Mouse (Mus musculus) liver, embryonic 16.5 days (tissue): ENCODE measurements at regions not wholly inside any gene's neighbourhood (a gene's known extent, or its start where the extent isn't known, plus 50 kb on each side); places are given as distances from the start of the nearest gene placed in this dataset.

Experiments used
- ATAC-seq: fragments of 200-750 bp; cut with Nextera tagmentation; 2 replicates; pipeline ENCODE4 v1.8.0; 2017; ENCODE audit warnings: low read depth, mild to moderate bottlenecking, moderate number of reproducible peaks, moderate library complexity
- H3K27ac ChIP-seq: fragments of 300-500 bp; sonication (generic); 2 replicates; pipeline ENCODE4 v1.5.1; 2014; ENCODE audit warnings: mild to moderate bottlenecking, low read length
- H3K27me3 ChIP-seq: fragments of 300-500 bp; sonication (generic); 2 replicates; pipeline ENCODE4 v1.6.1; 2014; ENCODE audit warnings: low read depth, low read length, mixed read lengths; ENCODE audit not compliant: control insufficient read depth, insufficient read depth
- H3K36me3 ChIP-seq: fragments of 300-500 bp; sonication (generic); 2 replicates; pipeline ENCODE4 v1.6.1; 2014; ENCODE audit warnings: mild to moderate bottlenecking; ENCODE audit not compliant: control insufficient read depth, insufficient read depth
- H3K4me1 ChIP-seq: fragments of 300-500 bp; sonication (generic); 2 replicates; pipeline ENCODE4 v1.6.1; 2014; ENCODE audit warnings: low read depth, low read length, mixed read lengths; ENCODE audit not compliant: control insufficient read depth
- H3K4me2 ChIP-seq: fragments of 300-500 bp; sonication (generic); 2 replicates; pipeline ENCODE4 v1.6.1; 2014; ENCODE audit warnings: low read depth, low read length, mixed read lengths
- H3K4me3 ChIP-seq: fragments of 300-500 bp; sonication (generic); 2 replicates; pipeline ENCODE4 v1.5.1; 2014; ENCODE audit warnings: low read depth, mild to moderate bottlenecking, low read length
- H3K9ac ChIP-seq: fragments of 300-500 bp; sonication (generic); 2 replicates; pipeline ENCODE4 v1.6.1; 2014; ENCODE audit warnings: low read depth, low read length
- H3K9me3 ChIP-seq: fragments of 300-500 bp; sonication (generic); replicated peaks from 2 replicates; pipeline ENCODE4 v1.6.1; 2016; ENCODE audit warnings: low read length; ENCODE audit not compliant: control insufficient read depth
- WGBS: fragments of 180-500 bp; shearing (Covaris S2); extraction: QIAGEN DNeasy Blood & Tissue Kit; methylation state at CpG from one replicate; pipeline ENCODE4 v1.1.7; 2014; ENCODE audit not compliant: insufficient replicate concordance; 5-methylcytosine and 5-hydroxymethylcytosine counted together

DNA sequence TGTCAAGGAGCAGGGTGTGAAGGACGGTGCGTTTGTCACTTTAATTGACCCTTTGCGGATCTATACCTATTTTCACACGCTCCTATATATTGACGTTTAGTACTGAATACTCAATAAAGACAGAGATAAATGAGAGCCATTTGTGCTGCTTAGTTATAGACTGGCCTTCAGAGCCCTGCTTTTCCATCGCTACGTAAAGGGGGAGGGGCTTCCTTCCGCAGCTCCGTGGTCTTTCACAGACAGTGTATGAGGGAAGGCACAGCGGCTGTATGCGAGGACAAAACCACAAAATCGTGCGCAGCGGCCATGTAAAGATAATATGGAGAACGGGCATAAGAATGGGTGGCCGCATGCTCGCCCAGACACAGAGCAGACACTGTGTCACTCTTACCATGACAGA lies 58.4 kb upstream of the Pced1b start:
- H3K27me3 ChIP-seq = no peaks in the 10 kb centered on the region
- H3K4me2 ChIP-seq = no peak overlapping the region
- ATAC-seq = no peak
- no peak overlapping the region for H3K27ac ChIP-seq
- no peak overlapping the region for H3K4me3 ChIP-seq
- 50% methylated on average over 17 of the region's 17 CpGs for WGBS
- H3K9ac ChIP-seq = no peak overlapping the region
- no peaks in the 10 kb centered on the region for H3K36me3 ChIP-seq
- H3K9me3 ChIP-seq = no peaks in the 10 kb centered on the region
- H3K4me1 ChIP-seq = no peaks in the 10 kb centered on the region

GRCm38 (mm10) chr15:97187831-97188230 lies 59.1 kb upstream of the Pced1b start:
- no peaks in the 10 kb centered on the region for H3K36me3 ChIP-seq
- H3K4me3 ChIP-seq = no peak overlapping the region
- H3K9ac ChIP-seq = no peak overlapping the region
- H3K27me3 ChIP-seq = no peaks in the 10 kb centered on the region
- H3K27ac ChIP-seq = no peak overlapping the region
- ATAC-seq = no peak
- no peaks in the 10 kb centered on the region for H3K9me3 ChIP-seq
- H3K4me1 ChIP-seq = no peaks in the 10 kb centered on the region
- WGBS = 23% methylated on average over 3 of the region's 3 CpGs
- no peak overlapping the region for H3K4me2 ChIP-seq

DNA sequence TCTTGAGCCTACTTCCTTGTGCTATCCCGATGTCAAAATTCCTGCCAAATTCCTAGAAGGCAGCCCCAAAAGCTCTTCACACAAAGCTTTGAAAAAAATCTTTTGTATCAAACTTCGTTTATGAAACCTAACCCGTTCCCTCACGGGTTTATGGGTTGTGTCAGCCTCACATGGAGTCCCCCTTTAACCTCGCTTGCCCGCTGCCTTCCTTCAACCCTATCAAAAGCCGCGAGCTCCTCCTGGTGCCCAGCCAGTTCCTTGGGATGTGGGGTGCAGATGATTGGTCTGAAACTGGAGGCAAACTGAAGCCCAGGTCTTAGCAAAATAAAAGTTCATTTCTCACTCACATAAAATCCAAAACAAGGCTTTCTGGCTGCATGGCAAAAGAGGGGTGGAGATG lies 60.9 kb upstream of the Pced1b start:
- H3K9me3 ChIP-seq = no peaks in the 10 kb centered on the region
- no peaks in the 10 kb centered on the region for H3K27me3 ChIP-seq
- H3K4me3 ChIP-seq = no peak overlapping the region
- ATAC-seq = no peak
- no peaks in the 10 kb centered on the region for H3K4me1 ChIP-seq
- H3K4me2 ChIP-seq = no peak overlapping the region
- 52% methylated on average over 8 of the region's 8 CpGs for WGBS
- H3K36me3 ChIP-seq = no peaks in the 10 kb centered on the region
- H3K9ac ChIP-seq = no peak overlapping the region
- no peak overlapping the region for H3K27ac ChIP-seq

- Histone ChIP-seq H3K27ac (no peak overlapping the region), H3K9ac (no peak overlapping the region), H3K27me3 (no peaks in the 10 kb centered on the region), H3K9me3 (no peaks in the 10 kb centered on the region), H3K4me1 (no peaks in the 10 kb centered on the region), H3K4me3 (no peak overlapping the region), H3K4me2 (no peak overlapping the region), H3K36me3 (no peaks in the 10 kb centered on the region)
- no peak for ATAC-seq
- WGBS = 43% methylated on average over 9 of the region's 9 CpGs
Measured at GRCm38 (mm10) chr15:97182617-97183038, 64.3 kb upstream of the Pced1b start.

- Histone ChIP-seq H3K9me3 (no peaks in the 10 kb centered on the region), H3K4me2 (no peak overlapping the region), H3K4me3 (no peak overlapping the region), H3K9ac (no peak overlapping the region), H3K27ac (no peak overlapping the region), H3K36me3 (no peaks in the 10 kb centered on the region), H3K4me1 (no peaks in the 10 kb centered on the region), H3K27me3 (no peaks in the 10 kb centered on the region)
- ATAC-seq = no peak
- WGBS = 67% methylated on average over 9 of the region's 9 CpGs
Measured at GRCm38 (mm10) chr15:97180970-97181669, 65.8 kb upstream of the Pced1b start.

DNA sequence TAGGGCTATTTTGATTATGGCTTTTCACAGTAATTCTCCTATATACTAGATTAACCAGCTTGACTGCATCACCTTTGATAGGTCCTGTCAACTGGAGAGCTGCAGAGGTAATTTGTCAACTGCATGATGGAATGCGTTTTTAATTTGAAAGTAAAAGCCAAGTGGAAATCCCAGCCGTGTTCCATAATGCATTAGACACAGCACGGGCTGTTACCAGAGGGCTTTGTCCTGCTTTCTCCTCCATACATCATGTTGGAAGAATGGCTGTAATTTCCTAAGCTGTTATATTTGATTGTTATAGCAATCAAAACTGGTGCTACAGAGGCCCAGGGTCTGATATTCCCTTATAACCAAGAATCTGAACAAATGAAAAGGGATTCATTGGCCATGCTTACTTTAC lies 68.6 kb upstream of the Pced1b start:
- 60% methylated on average over 3 of the region's 3 CpGs for WGBS
- H3K27ac ChIP-seq = no peak overlapping the region
- no peak overlapping the region for H3K9ac ChIP-seq
- H3K4me3 ChIP-seq = no peak overlapping the region
- no peak overlapping the region for H3K4me2 ChIP-seq
- no peaks in the 10 kb centered on the region for H3K27me3 ChIP-seq
- no peaks in the 10 kb centered on the region for H3K9me3 ChIP-seq
- H3K36me3 ChIP-seq = no peaks in the 10 kb centered on the region
- ATAC-seq = no peak
- H3K4me1 ChIP-seq = no peaks in the 10 kb centered on the region

- Histone ChIP-seq H3K4me2 (no peak overlapping the region), H3K4me3 (no peak overlapping the region), H3K27me3 (no peaks in the 10 kb centered on the region), H3K36me3 (no peaks in the 10 kb centered on the region), H3K9ac (no peak overlapping the region), H3K4me1 (no peaks in the 10 kb centered on the region), H3K9me3 (no peaks in the 10 kb centered on the region), H3K27ac (no peak overlapping the region)
- WGBS = 56% methylated on average over 4 of the region's 4 CpGs
- no peak for ATAC-seq
Measured at GRCm38 (mm10) chr15:97177806-97178205, 69.1 kb upstream of the Pced1b start.

GRCm38 (mm10) chr15:97174989-97175388 lies 71.9 kb upstream of the Pced1b start:
- Histone ChIP-seq H3K27me3 (no peaks in the 10 kb centered on the region), H3K4me1 (no peaks in the 10 kb centered on the region), H3K4me2 (no peak overlapping the region), H3K4me3 (no peak overlapping the region), H3K9me3 (no peaks in the 10 kb centered on the region), H3K9ac (no peak overlapping the region), H3K36me3 (no peaks in the 10 kb centered on the region), H3K27ac (0 out of 2 replicates have a peak overlapping the region, but pooled peaks have one; percentile 7)
- peak; percentile 16; the same call in 1 of the 2 replicates for ATAC-seq
- 18% methylated on average over 5 of the region's 5 CpGs for WGBS

DNA sequence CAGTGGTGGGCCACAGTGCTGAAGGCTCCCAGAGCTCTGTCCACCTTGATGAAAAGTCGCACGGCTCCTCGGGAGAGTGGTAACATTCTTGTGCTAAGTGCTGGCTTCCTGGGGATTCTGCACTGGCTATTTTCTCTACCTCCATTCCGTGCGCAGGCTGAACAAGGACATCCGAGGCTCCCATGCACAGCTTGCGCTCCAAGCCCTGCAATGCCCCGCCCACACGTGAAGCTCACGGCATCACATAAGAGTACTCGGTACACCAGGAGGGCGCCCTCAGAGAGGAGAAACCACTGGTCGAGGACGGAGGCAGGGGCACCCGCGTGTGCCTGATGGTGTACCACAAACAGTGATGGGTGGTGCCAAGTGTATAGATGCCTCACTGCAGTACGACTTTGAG lies 73.7 kb upstream of the Pced1b start:
- no peak overlapping the region for H3K27ac ChIP-seq
- no peaks in the 10 kb centered on the region for H3K4me1 ChIP-seq
- WGBS = 71% methylated on average over 17 of the region's 17 CpGs
- no peak for ATAC-seq
- H3K9ac ChIP-seq = no peak overlapping the region
- no peaks in the 10 kb centered on the region for H3K27me3 ChIP-seq
- no peak overlapping the region for H3K4me2 ChIP-seq
- no peaks in the 10 kb centered on the region for H3K9me3 ChIP-seq
- H3K4me3 ChIP-seq = no peak overlapping the region
- H3K36me3 ChIP-seq = no peaks in the 10 kb centered on the region
